Mouse (Mus musculus) sigmoid colon, adult 10 weeks (tissue): Measurements from ENCODE around the gene Olfr315. TPM values are rescaled to one million over a fixed set of nuclear protein-coding genes. Genes with fewer than 3 reads are reported as not detected.

ENCODE experiments used
- polyA plus RNA-seq: library from polyadenylated mRNA; stranded (reverse); fragments of 350-450 nt; fragmentation: Illumina TruSeq; extraction: RNeasy Lipid Tissue Mini Kit (QIAGEN cat#74804); gene quantifications from one replicate; pipeline ENCODE4 v1.2.3, GENCODE M21; 2014; ENCODE audit warnings: low read depth, low replicate concordance

Olfr315 gene
- not detected for polyA plus RNA-seq

DNA sequence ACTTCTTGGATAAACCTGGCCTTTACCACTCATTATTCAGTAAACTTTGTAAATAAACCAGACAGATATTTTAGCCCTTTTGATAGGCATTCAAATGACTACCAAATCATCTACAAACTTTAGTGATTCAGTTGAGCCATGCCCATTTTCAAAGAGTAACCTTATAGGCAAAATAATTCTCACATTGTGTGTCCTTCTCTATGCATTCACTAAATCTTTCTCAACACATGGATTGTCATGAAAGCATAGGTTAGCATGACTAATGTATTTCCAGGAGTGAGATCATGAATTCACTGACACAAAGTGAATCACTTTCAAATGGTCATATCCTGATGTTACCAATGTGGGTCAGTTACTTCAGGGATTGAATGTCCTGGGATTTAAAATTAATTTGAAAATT is at the start of gene Olfr315:
Gene Olfr315, plus strand, starts transcription at position 301 of the 400 bp plus-strand sequence.

DNA sequence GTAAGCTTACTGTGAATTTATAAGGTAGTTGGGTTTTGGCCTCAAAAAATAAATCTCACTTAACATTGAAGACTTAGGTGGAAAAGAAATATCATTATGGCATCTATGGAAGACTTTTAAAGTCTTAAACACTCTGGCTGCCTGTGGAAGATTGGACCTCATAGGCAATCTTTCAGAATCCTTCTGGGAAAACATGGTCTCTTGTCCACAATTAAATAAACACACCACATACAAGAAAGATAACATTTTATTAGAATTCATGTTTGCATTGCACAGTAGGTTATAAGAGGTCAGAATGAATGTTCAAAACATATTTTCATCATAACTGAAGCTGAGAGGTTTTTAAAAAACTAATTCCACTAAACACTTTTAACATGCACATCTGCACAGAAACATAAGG is 49.1 kb upstream of the Olfr315 start, which contains the start of gene Olfr318:
Gene Olfr318, minus strand, starts transcription at position 101 of the 400 bp plus-strand sequence.

DNA sequence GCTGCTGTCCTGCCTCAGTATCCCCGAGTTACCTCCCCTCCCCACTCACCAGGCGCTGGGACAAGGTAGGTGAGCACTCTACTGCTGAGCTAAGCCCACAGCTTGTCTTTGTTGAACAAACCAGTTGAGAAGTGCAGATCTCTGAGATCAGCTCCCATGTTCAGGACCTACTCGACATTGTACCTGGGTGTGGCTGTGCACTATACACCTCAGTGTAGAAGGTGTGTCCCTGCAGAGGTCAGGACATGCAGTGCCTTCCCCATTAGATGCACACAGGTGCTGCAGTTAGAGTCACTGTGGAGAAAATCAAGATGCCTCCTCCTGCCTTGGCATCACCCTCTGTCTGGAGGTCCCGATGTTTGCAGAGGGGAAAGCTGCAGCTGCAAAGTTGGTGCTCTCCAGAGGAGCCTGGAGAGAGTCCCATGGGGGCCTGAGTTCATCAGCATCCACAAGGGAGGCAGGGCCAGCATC is 34.2 kb upstream of the Olfr315 start, which contains the start of gene Olfr317:
Gene Olfr317, minus strand, starts transcription at position 421 of the 471 bp plus-strand sequence.

DNA sequence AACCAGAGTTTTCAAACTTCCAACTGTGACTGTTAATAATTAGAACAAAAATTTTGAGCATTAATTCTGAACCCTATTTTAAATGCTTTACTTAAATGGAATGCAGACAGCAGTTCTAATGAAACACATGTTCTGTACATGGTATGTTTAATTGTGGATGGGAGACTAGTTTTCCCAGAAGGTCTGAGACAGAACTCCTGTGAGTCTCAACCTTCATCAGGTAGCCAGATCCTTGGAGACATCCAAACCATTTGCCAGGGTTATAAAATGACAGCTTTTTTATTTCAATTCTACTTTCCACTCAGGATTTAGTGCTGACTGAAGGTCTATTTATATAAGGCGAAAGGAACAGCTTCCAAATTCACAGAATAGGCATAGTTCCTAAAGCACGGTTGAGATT is 20.6 kb upstream of the Olfr315 start, which contains the start of gene Olfr316:
Gene Olfr316, plus strand, starts transcription at position 301 of the 400 bp plus-strand sequence.

DNA sequence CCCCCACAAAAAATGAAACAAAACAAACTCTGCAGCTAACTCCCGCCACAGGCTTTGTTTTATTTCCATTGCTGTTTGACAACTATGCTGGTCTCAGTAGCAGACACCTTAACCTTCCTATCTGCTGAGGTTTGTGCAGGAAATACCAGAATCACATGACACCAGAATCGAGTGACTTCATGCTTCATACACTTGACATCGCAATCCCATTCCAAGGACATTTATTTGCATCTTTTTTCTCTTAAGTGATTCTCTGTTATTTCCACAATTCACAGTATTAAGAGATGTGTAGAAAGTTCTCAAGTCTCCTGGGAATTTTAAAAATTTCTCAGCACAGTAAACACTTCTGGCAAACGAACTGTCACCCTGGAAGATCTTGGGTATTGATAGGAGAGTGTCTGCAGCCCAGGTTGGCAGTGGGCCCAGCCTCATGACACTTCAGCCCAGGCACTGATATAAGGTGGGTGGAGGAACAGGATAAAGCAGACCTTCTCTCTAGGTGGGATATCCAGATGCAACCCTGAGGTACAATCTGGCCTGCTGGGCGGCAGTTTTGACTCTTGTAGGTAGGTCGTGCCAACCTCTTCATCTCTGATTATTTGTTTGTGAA is 9.6 kb downstream of the Olfr315 start, which contains the start of gene Olfr314:
Gene Olfr314, plus strand, starts transcription at position 473 of the 610 bp plus-strand sequence.

DNA sequence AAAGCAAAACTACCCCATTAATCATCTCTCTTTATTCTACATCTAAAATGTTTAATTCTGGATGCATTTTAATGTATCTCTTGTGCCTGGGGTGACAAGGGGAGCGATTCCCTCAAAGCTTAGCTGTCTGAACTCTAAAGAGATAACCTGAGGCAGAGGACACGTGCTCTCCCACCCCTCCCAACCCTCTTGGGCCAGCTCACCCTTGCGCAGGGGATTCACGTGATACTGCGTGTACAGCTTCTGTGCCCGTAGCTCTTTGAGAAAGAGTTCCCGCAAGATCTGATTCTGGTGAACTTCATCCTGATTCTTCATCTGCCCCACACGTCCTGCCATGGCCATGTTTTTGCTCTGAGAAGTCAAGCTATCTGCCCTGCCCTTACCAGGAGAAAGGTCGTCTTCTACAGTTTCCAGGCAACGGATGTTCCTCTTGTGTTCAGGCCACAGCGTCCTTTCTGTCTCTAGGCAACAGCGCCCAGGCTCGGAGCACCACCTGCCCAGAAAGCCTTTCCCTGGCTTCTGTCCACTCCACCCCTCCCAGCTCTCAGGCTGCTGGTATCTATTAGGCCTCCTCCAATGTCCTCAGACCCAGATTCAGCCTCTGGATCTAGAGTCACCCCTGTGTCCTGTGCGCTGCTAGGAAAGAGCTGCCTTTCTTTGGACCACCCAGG is 28.7 kb downstream of the Olfr315 start, which contains the start of gene Fam183b:
Gene Fam183b, minus strand, starts transcription at position 403 of the 671 bp plus-strand sequence.

DNA sequence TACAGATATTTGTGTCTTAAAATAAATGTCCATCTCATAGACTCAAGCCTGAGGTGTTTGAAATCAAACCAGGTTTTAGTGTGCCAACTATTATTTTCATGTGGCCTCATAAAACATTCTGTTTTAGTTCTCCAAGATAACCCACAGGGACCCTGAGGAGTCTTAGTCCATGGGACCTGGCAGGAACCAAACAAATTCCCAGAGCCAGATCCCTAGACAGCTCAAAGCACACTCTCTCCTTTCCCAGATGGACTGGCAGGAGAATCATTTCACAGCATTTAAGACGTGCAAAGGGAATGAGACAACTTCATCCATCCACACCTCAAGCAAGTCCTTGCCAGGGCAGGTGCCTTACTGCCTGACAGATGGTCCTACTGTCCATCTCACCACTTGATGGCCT is 41.7 kb downstream of the Olfr315 start, which contains the start of gene Olfr313:
Gene Olfr313, plus strand, starts transcription at position 301 of the 400 bp plus-strand sequence.

DNA sequence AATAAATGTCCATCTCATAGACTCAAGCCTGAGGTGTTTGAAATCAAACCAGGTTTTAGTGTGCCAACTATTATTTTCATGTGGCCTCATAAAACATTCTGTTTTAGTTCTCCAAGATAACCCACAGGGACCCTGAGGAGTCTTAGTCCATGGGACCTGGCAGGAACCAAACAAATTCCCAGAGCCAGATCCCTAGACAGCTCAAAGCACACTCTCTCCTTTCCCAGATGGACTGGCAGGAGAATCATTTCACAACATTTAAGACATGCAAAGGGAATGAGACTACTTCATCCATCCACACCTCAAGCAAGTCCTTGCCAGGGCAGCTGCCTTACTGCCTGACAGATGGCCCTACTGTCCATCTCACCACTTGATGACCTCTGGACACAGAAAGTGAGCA is 55.9 kb downstream of the Olfr315 start, which contains the start of gene Olfr312:
Gene Olfr312, plus strand, starts transcription at position 301 of the 400 bp plus-strand sequence.

Other genes starting within 250 kb of the Olfr315 start
- not detected for gene Olfr330, start 238.4 kb upstream of the Olfr315 start, polyA plus RNA-seq
- gene Olfr329-ps, start 226.8 kb upstream of the Olfr315 start, polyA plus RNA-seq = not detected
- gene Olfr328, start 217.6 kb upstream of the Olfr315 start, polyA plus RNA-seq = not detected
- not detected for gene Olfr224, start 202.6 kb upstream of the Olfr315 start, polyA plus RNA-seq
- not detected for gene Olfr325, start 195.5 kb upstream of the Olfr315 start, polyA plus RNA-seq
- not detected for gene Olfr324, start 178.1 kb upstream of the Olfr315 start, polyA plus RNA-seq
- gene 2210407C18Rik, start 157.1 kb upstream of the Olfr315 start, polyA plus RNA-seq = 45.8 TPM
- gene Olfr323, start 142.7 kb upstream of the Olfr315 start, polyA plus RNA-seq = not detected
- gene Trim58, start 132.7 kb upstream of the Olfr315 start, polyA plus RNA-seq = not detected
- not detected for gene Olfr322, start 114.4 kb upstream of the Olfr315 start, polyA plus RNA-seq
- not detected for gene Olfr320, start 92.1 kb upstream of the Olfr315 start, polyA plus RNA-seq
- not detected for gene Olfr319, start 74.0 kb upstream of the Olfr315 start, polyA plus RNA-seq
- gene Olfr318, start 49.2 kb upstream of the Olfr315 start, polyA plus RNA-seq = not detected
- not detected for gene Olfr317, start 34.0 kb upstream of the Olfr315 start, polyA plus RNA-seq
- not detected for gene Olfr316, start 20.5 kb upstream of the Olfr315 start, polyA plus RNA-seq
- not detected for gene Olfr314, start 9.8 kb downstream of the Olfr315 start, polyA plus RNA-seq
- not detected for gene Fam183b, start 28.8 kb downstream of the Olfr315 start, polyA plus RNA-seq
- not detected for gene Olfr313, start 41.8 kb downstream of the Olfr315 start, polyA plus RNA-seq
- not detected for gene Olfr312, start 56.0 kb downstream of the Olfr315 start, polyA plus RNA-seq
- gene Olfr311, start 66.1 kb downstream of the Olfr315 start, polyA plus RNA-seq = not detected
- gene Gm12258, start 74.0 kb downstream of the Olfr315 start, polyA plus RNA-seq = 12.9 TPM
- gene 2810021J22Rik, start 94.0 kb downstream of the Olfr315 start, polyA plus RNA-seq = 8.3 TPM
- 3.9 TPM for gene Zfp39, start 131.0 kb downstream of the Olfr315 start, polyA plus RNA-seq
- not detected for gene Btnl10, start 144.7 kb downstream of the Olfr315 start, polyA plus RNA-seq
- 6.2 TPM for gene Rnf187, start 165.7 kb downstream of the Olfr315 start, polyA plus RNA-seq
- not detected for gene Hist3h2ba, start 175.7 kb downstream of the Olfr315 start, polyA plus RNA-seq
- 18.4 TPM for gene Hist3h2a, start 181.5 kb downstream of the Olfr315 start, polyA plus RNA-seq
- gene Trim17, start 181.5 kb downstream of the Olfr315 start, polyA plus RNA-seq = 0.41 TPM
- 2.8 TPM for gene Trim11, start 204.9 kb downstream of the Olfr315 start, polyA plus RNA-seq